Mouse (Mus musculus) liver (tissue): ENCODE data around the gene Ftcd.

Experiments
- DNase-seq: peaks from one replicate; pipeline ENCODE4 v3.0.0-alpha.2; 2020; ENCODE audit warnings: mixed read lengths

Gene Ftcd

DNA sequence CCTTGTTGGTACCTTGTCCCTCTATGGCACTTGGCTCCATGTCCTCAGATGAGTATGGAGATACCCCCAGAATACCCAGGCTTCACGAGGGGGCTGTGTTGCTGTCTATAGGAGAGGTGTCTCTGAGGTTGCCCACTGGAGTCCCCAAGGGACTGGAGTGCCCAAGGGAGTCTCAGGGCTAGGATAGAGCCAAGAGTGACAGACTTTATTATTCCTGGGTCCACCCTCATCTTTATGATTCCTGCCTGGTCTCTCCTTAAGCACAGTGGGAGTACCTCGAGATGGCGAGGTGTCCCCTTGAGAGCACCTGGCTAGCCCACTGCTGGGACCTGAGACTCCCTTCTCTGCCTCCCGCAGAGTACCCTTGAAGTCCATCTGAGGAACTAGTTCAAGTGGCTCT lies 47.0 kb downstream of the Ftcd start:
- DNase-seq = no peak

DNA sequence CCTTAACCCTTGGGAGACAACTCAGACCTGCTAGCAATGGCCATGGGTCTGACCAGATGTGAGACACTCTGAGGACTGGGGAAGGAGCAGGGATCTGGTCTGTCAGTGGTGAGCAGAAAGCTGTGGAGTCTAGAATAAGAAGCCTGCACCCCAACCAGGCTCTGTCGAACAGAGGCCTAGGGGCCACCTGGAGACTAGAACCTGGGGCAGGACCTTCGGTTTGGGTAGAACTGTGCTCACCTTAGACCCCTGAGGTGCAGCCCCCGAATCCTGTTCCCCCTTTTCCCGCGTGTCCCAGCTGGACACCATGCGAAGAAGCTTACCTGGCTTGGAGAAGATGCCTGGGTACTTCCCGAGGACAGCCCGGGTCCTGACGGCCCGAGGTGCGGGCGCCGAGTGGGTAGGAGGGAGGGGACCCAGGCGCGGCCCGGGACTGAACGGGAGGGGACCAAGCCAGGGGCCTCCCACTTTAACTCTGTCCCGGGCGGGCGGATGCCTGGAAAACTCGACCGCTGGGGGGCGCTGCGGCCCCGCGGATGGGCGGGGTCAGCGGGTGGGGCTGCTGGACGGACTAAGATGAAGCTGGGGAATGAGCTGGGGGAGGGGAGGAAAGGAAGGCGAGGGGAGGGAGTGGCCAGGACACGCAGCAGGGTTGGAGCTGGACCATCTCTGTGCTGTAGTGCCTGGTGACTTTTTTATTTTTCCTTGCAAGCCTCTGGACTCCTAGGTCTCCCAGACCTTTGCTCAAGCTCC lies 47.7 kb downstream of the Ftcd start, which contains the start of gene Col6a2:
Col6a2 (minus strand) TSS at position 703 of the 753 bp plus-strand sequence.
- peak; percentile 82 for DNase-seq

DNA sequence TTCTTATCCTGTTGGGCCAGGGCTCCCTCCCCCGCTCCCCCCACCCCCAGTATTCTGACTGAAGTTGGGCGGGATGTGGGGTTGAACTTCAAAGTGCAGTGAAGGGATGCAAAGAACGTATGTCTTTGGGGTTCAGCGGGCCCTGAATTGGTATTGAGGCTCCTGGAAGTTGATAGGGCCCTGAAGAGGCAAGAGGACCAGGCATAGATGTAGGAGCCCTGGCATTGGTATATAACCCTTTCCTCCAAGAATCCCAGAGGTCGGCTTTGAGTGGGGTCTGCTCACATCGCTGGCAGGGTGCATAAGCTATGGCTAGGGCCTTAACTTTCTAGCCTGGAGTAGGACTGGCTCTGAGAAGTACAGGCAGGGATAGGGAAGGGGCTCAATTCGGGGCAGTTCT lies 48.3 kb downstream of the Ftcd start:
- no peak for DNase-seq

DNA sequence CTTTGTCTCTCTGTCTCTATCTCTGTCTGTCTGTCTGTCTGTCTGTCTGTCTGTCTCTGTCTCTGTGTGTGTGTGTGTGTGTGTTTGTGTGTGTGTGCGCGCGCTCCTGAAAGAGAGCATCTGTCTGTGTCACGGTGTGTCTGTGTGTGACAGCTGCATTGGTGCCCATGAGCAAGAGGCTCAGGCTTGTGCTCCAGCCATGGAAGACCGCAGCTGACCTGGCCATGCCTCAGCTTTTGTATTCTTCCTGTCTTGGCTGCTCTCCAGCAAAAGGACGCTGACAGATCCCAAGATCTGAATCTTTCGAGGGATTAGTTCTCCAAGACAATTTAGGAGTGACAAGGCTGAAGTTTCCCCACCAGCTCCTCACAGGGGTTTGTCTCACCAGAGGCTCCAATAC lies 49.5 kb downstream of the Ftcd start:
- no peak for DNase-seq

DNA sequence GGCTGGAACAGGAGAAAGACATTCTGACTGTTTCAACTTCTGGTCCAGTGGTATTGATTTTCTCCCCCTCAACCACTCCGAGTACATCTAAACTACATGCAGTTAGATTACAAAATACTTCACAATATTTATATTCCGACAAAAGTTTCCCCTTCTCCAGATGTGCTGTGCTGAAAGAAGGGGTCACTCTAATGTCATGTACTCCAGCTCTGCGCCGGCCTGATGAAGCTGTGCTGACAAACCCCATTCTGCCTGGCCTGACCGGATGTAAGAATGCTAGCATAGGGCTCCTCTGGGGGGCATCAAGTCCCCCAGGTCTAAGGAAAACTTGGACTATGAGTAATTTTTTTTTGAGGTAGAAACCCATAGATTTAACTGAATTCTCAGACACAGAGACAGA lies 52.3 kb downstream of the Ftcd start:
- DNase-seq = no peak

DNA sequence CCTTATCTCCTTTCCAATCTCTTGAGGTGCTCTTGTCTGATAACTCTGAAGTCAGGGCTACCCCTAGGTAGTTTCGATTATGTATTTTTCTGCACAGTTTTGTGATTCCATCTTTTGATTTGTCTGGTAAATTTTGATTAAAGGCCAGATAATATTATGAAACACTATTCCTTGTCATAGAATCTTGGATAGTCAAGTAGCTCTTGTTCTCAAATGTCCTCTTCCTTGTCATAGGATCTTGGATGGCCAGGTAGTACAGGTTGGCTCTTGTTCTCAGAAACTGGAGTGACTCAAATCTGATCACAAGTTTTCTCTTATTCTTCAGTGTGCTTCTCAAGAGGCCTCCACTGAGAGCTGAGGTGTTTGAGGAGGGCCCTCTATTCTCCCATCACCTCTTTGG lies 55.2 kb downstream of the Ftcd start:
- DNase-seq = no peak

DNA sequence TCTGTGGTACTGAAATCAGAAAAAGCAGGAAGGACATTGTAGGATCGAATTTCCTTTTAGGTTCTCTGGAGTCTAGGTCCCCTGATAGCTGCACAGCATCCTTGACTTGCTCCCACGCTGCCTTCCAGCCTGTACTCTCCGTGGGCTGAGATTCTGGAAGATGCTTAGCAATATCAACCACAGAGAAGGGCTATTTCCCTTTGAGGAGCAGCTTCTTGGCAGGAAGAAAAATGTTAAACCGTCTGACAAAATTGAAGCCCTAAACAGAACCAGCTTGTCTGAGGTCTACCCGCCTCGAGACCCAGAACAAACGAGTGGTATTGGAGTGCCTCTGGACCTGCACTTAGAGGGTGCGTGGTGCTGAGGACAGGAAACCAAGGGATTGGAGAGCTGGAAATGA lies 57.2 kb downstream of the Ftcd start:
- no peak for DNase-seq

DNA sequence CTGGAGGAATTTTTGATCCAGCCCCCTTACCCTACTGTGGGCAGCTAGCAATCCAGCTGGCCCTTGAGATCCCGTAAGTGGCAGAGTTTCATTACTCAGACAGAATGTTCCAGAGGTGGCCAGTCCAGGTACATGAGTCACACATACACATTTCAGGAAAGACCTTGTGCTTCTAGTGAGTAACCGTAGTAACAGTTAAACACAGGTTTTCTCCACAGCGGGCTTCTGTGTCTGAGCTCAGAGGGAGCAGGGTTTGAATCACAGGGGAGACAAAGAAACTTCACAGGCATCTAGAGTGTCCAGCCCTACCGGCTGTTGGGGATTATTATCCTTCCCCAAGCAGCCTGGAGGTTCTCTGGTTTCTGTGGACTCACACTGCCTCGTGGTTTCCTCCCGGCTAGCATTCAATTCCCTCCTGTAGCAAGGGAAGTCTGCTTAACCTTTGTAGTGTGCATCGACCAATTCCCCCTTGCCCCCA lies 58.7 kb downstream of the Ftcd start:
- DNase-seq = no peak

DNA sequence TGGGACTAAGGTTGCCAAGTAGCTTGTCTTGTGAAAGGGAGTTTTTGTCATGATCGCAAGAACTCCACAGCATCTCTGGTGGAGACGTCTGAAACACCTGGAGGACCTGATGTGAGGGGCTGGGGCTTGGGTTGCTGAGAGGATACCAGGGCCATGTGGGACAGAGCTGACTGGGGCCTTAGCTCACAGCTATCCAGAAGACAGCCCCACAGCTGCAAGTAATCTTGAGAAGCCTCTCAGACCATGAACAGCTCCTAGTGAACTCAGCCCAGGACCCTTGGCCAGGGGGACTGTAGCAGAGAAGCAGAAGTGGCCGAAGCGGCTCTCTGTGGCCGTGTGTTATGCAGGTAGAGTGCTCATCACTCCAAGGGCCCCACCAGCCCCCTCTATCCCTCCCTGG lies 59.1 kb downstream of the Ftcd start:
- DNase-seq = no peak

DNA sequence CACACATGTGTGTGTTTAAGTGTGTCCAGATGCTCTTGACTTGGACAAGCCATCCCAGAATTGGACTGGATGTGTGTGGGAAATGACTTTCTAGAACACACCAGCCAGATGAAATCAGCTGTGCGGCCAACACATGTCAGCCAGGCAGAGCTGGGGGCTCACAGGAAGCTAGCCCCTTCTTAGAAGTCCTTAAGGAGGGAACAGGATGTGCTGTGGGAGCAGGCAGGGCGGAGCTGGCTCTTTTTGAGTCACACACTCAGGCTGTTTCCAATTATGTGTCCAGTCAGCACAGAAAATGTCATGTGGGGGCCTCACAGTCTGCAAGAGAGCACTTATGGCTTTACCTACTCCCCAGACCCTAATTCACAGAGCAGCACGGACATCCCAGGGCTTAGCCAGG lies 60.6 kb downstream of the Ftcd start:
- DNase-seq = no peak

DNA sequence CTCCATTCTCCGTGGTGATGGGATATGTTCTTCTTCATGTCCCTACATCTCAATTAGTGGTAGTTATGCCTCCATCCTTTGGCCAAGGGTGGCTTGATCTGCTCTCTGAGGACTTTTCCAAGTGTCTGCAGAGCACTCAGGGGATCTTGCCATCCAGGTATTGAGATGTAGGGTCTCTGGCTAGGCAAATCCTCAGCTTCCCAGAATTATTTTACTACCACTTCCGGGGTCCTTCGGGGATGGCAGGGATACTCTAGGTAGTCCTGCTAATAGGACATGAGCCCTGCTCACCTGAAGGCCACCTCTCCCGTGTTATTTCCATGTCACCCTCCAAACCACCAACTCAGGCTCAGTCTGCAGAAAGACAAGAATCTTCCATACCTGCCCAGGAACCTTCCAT lies 61.2 kb downstream of the Ftcd start:
- DNase-seq = no peak
